Mouse (Mus musculus) thymus, adult 2 months (tissue): ENCODE measurements at regions not wholly inside any gene's neighbourhood (a gene's known extent, or its start where the extent isn't known, plus 50 kb on each side); places are given as distances from the start of the nearest gene placed in this dataset.

Experiments
- CTCF ChIP-seq: fragments of 200-500 bp; IDR thresholded peaks from 2 replicates; pipeline ENCODE4 v1.5.1; 2012; ENCODE audit warnings: mild to moderate bottlenecking, control low read depth, low read length, moderate library complexity, borderline replicate concordance; ENCODE audit not compliant: control insufficient read depth, poor library complexity, insufficient read depth; ENCODE audit errors: extremely low read depth
- POLR2A ChIP-seq: fragments of 200-500 bp; IDR thresholded peaks from 2 replicates; pipeline ENCODE4 v1.6.1; 2012; ENCODE audit warnings: mild to moderate bottlenecking, low read length, control low read depth, moderate library complexity; ENCODE audit not compliant: control insufficient read depth, poor library complexity, insufficient read depth; ENCODE audit errors: extremely low read depth

GRCm38 (mm10) chr4:10344147-10344546, 530.2 kb upstream of the 2610301B20Rik start:
- TF ChIP-seq CTCF (no peak), POLR2A (no peak)
